Mouse (Mus musculus) ovary, adult 18-20 months (tissue): ENCODE results near the gene Taok3.

Source experiments
- DNase-seq: peaks from one replicate; pipeline ENCODE4 v3.0.0; 2022; ENCODE audit warnings: low spot score, mixed read lengths

The Taok3 gene

DNA sequence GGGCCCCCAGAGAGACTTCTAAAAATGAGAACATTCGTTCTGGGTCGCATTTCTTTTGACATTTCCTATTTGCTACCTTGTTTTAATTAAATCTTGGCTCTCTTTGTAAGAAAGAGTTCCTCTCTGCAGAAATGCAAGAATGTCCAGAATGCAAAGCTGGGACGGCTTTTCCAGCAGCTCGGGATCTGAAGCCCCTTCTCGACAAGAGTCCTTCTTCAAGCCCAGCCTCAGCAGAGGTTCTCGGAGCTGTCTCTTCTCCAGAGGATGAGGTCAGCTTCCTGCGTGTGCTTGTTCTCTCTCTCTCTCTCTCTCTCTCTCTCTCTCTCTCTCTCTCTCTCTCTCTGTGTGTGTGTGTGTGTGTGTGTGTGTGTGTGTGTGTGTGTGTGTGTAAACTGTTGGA, 2.2 kb upstream of the Taok3 start:
- DNase-seq, result no peak

DNA sequence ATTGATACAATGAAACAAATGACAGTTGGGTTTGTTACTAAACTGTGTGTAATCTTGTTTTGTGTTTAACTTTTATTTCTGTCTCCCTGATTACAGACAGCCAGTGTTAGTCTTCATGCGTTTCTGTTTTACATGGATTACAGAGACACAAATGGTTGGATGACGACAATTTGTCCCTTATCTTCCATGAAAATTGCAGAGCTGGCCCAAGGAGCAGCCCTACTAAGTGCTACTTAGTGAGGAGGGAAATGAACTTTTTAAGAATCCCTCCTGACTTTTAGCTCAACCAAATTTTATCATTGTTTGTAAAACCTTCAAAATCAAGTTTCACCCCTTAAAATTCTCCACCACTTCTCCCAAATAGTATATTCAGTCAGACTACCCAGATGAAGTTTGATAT, 1.7 kb upstream of the Taok3 start:
- DNase-seq, result no peak

DNA sequence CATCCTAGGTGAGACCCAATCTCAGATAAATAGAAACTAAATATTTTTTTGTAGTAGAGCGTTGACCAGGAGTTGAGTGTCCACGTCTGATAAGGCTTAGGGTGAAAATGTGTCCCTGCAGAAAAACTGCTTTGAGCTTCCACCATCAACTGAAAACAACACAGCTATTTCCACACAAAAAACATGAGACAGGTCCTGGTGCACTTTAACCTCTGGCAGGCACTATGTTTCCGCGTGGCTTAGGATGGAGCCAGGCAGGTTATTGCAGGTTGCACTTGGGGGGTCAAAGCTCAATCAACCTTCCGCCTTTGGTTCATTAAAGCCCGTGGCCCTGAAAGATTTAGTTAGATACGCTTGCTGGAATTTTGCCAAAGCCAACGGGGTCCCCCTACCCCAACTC, 1.1 kb upstream of the Taok3 start:
- no peak for DNase-seq

DNA sequence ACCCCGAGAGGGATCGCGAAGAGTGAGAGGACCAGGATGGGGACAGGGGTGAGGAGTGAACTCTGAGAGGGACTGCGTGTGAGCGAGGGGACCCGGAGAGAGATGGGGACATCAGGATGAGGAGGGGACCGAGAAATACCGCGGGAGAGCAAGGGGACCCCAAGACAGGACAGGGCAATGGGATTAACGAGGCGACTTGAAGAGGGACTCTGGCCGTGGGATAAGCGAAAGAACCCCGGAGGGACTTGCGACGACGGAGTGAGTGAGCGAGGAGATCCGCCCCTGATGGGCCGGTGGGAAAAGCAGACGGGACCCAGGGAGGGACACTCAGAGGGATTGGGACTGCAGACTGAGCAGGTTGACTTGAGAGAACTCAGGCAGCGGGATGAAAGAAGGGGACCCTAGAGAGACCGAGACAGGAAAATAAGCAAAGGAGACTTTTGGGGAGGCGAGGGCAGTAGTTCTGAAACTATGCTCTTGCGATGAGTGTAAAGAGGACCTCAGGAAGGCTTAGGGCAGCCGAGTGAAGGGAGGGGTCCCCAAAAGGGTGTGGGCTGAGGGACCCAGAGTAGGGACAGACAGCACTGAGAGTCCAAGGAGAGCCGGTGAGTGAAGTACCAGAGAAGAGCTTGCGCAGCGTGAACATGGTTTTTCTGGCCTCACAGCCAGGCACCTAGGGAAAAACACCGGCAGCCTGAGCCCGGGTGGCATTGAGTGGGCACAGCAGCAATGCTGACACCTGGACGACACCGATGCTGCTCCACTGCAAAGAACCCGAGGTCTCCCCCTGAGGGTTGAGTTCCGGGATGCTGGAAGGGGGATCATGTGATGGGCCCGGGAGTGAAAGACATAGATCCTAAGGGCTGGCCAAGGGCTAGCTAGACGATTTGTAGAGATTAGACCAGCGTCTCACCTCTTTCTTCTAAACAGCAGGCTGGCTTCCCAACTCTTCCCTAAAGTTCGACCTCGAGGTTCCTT, 849 bp downstream of the Taok3 start:
- no peak for DNase-seq

DNA sequence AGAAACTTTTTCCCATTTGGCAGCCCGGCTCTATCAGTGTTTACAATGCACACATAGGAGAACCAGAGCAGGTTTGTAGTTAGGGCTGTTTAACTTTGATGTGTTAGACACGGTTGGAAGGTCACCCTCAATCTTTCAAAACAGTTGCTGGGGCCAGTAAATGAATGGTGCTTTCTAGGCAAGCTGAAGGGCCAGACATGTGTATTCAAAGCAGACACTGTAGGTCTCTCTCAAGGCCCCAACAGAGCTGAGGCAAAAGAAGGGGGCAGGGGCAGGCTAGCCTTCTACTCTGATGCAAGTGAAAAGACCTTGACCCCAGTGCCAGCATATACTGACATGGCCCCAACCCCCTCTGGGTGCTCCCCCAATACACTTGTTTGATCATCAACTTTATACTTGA, 1.7 kb downstream of the Taok3 start:
- no peak for DNase-seq

DNA sequence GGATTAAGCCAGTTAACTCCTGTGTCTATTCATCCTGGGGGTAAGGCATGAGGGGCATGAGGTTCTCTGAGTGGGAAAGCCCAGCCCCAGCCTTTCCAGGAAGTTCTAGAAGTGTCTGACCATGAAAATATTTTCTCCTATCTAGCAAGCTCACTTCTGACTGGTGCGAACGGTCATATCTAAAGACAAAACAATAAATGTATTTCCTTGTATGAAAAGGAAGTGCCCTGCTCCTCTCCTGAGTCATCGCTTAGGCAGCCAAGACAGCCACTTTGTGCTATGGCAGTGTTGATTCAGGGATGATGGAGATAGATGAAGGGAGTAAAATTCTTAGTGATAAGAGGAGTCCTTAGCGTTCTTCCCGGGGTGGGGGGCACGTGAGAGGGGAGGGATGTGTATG, 3.2 kb downstream of the Taok3 start:
- DNase-seq, result no peak

DNA sequence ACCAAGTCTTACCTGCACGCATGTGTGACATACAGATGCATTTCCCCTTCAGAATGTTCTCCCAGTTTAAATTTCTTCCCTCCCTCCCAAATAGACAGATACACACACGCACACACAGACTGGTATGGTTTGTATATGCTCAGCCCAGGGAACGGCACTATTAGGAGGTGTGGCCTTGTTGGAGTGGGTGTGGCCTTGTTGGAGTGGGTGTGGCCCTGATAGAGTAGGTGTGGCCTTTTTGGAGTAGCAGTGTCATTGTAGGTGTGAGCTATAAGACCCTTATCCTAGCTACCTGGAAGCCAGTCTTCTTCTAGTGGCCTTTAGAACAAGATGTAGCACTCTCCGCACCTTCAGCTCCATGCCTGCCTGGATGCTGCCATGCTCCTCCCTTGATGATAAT, 3.9 kb downstream of the Taok3 start:
- DNase-seq, result no peak

DNA sequence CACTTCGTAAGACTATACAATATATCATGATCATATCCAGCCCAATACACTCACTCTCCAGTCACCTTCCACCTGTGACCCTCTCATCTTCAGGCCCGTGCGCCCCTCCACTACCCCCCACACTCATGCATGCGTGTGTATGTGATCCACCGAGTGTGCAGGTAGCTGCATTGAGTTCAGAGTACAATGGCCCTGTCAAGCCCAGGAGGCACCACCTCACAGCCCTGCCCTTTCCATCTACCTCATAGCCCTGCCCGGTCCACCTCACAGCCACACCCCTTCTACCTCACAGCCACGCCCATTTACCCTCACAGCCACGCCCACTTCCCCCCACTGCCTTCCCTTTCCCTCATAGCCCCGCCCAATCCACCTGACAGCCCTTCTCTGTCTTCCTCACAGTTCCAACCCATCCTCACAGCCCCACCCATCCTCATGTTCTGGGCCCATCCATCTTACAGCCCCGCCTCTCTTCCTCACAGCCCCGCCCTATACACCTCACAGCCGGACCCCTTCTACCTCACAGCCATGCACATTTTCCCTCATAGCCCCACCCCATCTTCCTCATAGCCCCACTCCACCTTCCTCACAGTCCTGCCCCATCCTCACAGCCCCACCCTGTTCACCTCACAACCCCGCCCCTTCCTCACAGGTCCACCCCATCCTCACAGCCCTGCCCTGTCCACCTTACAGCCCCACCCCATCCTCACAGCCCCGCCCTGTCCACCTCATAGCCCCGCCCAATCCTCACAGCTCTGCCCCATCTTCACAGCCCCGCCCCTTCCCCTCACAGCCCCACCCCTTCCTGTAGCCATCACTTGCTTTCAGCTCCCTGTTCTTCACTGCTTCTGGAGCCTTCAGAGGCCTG, 5.8 kb downstream of the Taok3 start:
- DNase-seq, result no peak

DNA sequence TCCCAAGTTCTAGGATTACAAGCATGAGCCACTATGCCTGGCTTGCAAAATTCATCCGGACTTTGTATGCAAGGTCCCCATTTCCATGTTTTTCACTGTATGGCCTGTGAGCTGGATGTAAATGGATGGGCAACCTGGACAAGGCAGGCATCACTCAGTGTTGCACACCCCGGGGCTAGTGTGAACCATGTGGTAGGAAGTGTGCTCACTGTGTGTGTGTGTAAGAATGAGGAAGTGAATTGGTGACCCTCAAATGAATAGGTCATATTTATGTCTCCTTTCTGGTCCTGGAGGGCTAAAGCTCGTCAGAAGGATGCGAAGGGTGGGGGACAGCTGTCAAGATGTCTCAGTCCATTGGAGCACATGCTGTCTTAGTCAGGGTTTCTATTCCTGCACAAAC, 7.1 kb downstream of the Taok3 start:
- no peak for DNase-seq

DNA sequence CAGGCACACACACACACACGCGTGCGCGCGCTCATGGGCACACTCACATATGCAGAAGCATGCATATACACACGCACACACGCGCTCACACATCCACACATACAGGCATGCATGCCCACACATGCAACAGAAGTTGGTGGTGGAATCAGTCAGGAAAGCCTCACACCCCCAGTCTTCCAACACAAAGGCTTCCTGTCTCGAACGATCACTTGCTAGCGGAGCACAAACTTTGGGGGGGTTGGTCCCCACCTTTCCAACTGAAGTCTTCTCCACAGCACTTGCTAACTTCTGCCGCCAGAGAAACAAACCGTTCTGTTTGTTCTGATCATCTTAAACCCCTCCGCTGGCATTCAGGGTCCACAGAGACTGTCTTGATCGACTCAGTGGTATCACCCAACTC, 10.8 kb downstream of the Taok3 start:
- no peak for DNase-seq

DNA sequence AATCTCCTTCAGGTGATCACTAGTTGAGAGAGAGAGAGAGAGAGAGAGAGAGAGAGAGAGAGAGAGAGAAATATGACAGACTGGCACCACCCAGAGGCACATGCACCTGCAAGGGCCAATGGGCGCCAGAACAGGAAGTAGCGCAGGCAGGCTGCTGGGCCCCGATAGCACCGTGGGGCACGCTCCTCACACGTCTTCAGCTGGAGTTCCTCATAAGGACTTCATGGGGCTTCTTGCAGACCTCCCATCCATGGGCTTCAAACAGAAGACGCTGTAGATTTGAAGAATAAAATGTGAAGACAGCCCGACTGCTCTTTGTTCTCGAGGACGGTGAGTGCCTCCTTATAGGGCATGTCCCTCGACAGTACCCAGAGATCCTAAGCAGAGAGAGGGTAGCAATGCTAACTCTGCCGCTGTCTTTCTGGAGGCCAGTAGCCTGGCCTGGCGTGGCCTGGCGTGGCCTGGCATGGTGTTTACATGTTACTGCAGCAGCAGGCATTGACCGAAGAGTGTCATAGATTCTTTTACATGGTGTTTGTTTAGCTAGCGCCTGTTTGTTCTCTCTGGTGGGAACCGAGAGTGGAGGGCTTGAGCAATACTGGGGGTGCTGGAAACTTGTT, 13.6 kb downstream of the Taok3 start:
- no peak for DNase-seq

DNA sequence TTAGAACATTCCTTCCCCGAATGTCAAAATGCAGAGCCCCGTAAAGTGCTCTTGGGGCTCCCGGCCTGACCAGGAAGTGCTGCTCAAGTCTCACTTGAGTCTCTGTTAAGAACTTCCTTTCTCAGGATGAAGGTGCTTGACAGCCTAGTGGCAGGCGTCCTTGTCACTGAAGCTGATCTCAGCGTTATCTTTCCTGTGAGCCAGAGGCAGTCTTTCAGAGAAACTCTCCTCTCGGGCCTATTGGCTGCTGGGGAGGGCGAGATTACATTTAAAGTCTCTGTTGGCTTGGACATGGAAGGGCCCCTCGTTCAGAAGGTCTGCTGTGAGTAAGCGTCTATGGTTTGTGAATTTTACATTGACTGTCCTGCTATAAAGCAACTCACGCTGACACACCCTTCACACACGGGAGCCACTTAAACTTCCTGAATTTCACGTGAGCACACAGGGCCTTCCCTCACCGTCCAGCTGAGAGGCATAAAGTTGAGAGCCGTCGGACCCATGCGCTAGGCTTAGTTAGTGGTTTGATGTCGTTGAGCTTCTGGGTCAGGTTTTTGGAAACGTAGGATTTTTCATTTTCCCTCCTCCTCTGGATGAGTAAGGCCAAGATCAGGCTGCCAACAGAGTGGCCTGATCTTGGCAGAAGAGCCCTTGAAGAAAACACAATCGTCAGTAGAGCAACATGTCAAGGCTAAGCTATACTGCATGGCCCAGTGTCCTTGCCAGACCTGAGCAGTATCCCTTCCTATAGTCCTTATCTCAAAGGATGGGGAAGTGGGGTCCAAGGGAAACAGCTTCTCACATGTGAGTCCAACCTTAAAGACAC, 14.3 kb downstream of the Taok3 start:
- no peak for DNase-seq

DNA sequence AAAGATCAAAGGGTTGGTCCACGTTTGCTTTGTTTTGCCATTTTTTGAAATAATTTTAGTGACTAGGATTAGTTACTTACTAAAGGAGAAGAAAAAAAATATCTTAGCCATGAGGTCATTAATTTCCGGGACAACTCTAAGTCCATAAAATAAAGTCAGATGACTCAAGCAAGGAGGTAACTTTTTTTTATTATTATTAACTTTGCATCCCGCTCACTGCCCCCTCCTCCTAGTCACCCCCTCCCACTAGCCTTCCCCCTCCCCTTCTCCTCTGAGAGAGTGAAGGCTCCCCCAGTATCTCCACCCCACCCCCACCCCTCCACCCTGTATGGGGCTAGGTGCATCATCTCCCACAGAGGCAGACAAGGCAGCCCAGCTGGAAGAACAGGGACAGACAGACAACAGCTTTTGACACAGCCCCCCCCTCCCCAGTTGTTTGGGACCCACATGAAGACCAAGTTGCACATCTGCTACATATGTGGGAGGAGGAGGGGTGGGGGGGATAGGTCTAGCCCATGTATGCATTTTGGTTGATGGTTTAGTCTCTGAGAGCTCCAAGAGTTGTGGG, 15.0 kb downstream of the Taok3 start:
- DNase-seq, result no peak

DNA sequence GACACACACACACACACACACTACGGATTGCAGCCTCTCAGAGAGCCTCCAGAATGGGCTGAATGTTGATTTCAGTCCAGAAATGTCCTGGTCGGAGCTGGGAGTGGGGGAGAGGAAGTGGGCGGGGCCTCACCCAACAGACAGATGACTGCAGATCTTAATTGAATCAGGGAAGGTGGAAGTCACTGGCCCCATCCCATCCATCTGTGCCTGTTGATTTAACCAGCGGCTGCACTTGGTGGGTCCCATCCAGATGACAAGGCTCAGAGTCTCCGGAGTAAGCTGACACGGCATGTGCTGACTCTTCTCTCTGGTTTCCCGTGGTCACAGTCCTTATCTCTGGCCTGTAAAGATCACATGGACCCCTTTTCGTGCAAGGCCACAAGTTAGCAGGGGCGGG, 15.9 kb downstream of the Taok3 start:
- no peak for DNase-seq

DNA sequence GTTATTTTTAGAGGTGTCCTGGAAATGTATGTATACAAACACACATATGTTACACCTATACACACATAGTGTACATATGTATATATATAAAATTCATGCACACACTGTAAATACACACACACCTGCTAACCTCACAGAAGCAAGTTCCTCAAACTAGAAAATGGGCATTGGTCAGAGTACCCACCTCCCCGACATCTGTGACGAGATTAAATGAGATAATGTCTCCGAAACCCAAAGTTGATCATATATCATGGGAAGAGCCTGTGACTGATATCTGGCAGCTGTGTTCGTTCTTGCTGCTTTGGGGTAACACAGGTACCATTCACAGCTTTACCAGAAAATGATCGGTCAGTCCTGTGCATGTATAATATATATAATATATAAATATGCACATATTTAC, 16.6 kb downstream of the Taok3 start:
- DNase-seq, result no peak

DNA sequence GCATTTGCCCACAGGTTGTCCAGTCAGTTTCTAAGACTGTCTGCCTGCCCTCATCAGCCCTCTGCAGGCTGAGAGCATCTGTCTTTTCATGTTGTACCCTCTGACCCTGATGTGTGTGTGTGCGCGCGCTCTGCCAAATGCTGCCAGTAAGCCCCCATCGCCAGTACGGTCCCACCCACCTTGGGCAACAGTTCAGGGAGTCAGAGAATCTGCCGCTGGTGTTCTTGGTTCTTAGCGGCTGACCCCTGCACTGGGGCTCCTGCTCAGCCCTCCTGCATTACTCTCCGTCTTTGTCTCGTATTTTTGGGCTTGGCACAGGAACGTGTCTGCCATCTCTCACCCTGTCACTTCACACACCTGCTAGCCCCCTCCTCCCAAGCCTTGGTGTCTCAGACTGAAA, 17.1 kb downstream of the Taok3 start:
- no peak for DNase-seq

DNA sequence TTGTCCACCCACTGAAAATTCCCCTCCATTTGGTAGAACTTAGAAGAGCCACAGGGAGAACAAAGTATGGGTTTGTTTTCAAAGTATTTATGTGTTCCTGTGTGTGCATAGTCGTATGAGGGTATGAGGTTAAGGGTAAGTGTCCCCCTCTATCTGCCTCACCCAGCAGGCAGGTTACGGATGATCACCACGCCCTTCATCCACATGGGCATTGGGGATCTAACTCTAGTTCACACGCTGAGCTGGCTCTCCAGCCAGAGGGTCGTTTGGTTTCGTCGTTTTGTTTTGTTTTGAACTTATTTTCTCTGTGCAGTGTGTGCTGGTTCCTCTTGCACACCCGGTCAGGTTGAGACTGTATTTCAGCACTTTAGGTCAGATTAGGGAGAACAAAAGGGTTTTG, 17.7 kb downstream of the Taok3 start:
- no peak for DNase-seq

DNA sequence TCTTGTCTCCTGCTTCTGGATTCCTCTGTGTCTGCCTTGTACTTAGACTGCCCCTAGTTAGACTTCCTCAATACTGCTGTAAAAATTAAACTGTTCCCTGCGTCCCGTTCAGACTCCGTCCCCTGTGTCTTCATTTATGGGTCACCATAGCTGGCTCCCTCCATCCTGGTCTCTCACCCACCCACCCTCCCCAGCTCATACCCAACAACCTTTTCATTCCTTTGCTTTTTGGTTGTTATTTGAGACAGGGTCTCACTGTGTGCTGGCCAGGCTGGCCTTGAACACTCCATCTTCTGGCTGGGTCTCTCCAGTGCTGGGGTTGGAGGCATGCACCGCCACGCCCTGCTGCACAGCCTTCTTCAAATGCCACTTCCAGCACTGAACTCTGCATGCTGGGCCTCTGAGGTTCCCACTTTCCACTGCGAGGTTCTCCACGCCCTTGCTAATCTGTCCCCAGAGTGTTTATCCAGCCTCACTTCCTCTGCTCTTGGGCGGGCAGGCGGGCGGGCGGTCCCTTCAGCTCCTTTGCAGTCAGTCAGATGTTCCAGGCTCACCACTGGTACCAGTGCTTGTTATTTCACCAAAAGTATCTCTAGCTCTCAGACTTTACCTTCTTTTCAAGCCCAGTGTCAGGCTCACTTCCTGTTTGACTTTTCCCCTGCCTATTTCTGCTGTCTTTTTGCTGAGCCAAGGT, 18.5 kb downstream of the Taok3 start:
- DNase-seq, result no peak

DNA sequence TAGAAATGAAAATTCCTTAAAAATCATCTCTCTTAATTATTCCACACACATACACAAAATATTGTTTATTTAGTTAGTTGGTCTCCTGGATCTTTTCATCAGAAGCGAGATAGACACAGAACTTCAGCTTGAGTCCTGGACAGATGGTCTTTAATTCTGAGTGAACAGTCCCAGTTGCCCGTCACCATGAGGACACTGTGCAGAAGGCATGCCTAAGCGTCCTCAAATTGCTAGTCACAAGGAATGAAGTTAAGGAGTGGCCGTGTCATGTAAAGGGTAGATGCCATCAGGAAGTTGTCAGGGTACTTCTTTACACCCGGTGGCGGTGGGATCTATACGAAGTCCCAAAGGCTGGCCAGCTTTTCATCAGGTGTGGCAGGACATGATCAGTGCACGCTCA, 19.9 kb downstream of the Taok3 start:
- no peak for DNase-seq

DNA sequence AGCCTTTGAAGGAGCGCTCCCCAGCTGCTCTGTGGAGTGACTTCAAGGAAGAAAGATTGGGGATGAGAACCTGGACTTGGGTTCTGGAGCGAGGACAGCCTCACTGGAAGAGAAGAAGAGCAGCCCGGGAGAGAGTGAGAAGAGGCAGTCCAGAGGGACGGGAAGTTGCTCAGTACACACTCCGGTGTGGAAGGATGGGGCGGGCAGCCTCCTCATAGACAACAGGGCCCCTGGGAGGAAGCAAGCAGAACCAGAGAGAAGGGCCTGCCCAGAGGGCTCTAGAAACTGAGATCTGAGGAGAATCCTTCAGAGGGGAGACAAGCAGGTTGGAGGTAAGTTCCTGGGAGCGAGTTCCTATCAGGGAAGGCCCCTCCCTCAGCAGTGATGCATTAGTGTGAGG, 20.4 kb downstream of the Taok3 start:
- DNase-seq, result no peak

DNA sequence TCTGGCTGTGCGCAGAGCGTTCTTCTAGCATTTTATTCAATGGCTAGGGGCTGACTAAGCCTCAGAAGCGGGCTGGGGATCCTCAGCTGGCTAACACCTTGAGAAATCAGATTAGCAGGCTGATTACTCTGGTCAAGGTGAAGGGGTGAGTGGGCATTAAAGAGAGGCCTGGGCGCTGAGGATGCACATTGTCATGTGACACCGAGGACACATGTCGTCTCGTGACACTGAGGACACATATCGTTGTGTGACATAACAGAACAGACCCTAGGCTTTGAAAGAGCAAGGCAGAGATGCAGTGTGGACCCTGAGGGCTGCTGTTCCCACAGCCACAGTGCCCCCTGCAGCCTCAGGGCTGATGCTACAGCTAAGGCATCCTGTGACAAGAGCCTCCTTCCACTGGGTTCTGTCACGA, 23.8 kb downstream of the Taok3 start:
- no peak for DNase-seq
